Mouse (Mus musculus) midbrain, postnatal 0 days (tissue): ENCODE results near the gene Pnisr. TPM values are rescaled to one million over a fixed set of nuclear protein-coding genes. Genes with fewer than 3 reads are reported as not detected.

Experiments used
- ATAC-seq: fragments of 200-750 bp; cut with Nextera tagmentation; 2 replicates; pipeline ENCODE4 v1.8.0; 2017; ENCODE audit warnings: moderate number of reproducible peaks, mild to moderate bottlenecking, moderate TSS enrichment, moderate library complexity; ENCODE audit not compliant: low FRiP score
- DNase-seq: peaks from one replicate; pipeline ENCODE4 v3.0.0-alpha.2; 2015; ENCODE audit warnings: low spot score
- H3K27ac ChIP-seq: fragments of 300-500 bp; sonication (generic); 2 replicates; pipeline ENCODE4 v1.5.1; 2014; ENCODE audit warnings: low read depth, mild to moderate bottlenecking, low read length, mixed read lengths
- H3K27me3 ChIP-seq: fragments of 300-500 bp; sonication (generic); 2 replicates; pipeline ENCODE4 v1.6.1; 2014; ENCODE audit warnings: low read length, control low read depth, mixed read lengths; ENCODE audit not compliant: insufficient read depth
- H3K36me3 ChIP-seq: fragments of 300-500 bp; sonication (generic); 2 replicates; pipeline ENCODE4 v1.6.1; 2014; ENCODE audit warnings: low read length, control low read depth, mixed read lengths; ENCODE audit not compliant: insufficient read depth
- H3K4me1 ChIP-seq: fragments of 300-500 bp; sonication (generic); 2 replicates; pipeline ENCODE4 v1.6.1; 2014; ENCODE audit warnings: mild to moderate bottlenecking, control low read depth, antibody characterized with exemption, low read length, mixed read lengths; ENCODE audit not compliant: insufficient read depth
- H3K4me2 ChIP-seq: fragments of 300-500 bp; sonication (generic); 2 replicates; pipeline ENCODE4 v1.6.1; 2014; ENCODE audit warnings: low read depth, mild to moderate bottlenecking, low read length, mixed read lengths; ENCODE audit not compliant: poor library complexity, severe bottlenecking
- H3K4me3 ChIP-seq: fragments of 300-500 bp; sonication (generic); 2 replicates; pipeline ENCODE4 v1.5.1; 2014; ENCODE audit warnings: low read depth, mild to moderate bottlenecking, low read length, moderate library complexity
- H3K9ac ChIP-seq: fragments of 300-500 bp; sonication (generic); replicated peaks from 2 replicates; pipeline ENCODE4 v1.6.1; 2014; ENCODE audit warnings: mild to moderate bottlenecking, low read length, moderate library complexity, mixed read lengths; ENCODE audit not compliant: poor library complexity, severe bottlenecking
- H3K9me3 ChIP-seq: fragments of 300-500 bp; sonication (generic); 2 replicates; pipeline ENCODE4 v1.6.1; 2016; ENCODE audit warnings: low read length, control low read depth
- CTCF ChIP-seq: IDR thresholded peaks from 2 replicates; pipeline ENCODE4 v1.5.1; 2016; ENCODE audit warnings: antibody characterized with exemption, mild to moderate bottlenecking
- WGBS: fragments of 180-500 bp; shearing (Covaris S2); extraction: QIAGEN DNeasy Blood & Tissue Kit; methylation state at CpG from one replicate; pipeline ENCODE4 v1.1.7; 2014; 5-methylcytosine and 5-hydroxymethylcytosine counted together
- polyA plus RNA-seq: library from polyadenylated mRNA; unstranded; fragments of >200 nt; fragmentation: Nextera tagmentation; extraction: Ambion mirVana; gene quantifications from 2 replicates; pipeline ENCODE4 v1.2.1, GENCODE M21; 2015
- total RNA-seq: library from RNA; depleted of rRNA; stranded (reverse); fragments of >200 nt; gene quantifications from 2 replicates; pipeline ENCODE4 v1.2.3, GENCODE M21; 2014

The Pnisr gene
- total and polyA plus RNA-seq, 2 experiments from 2014 or later: 61.2 to 173 TPM

GRCm38 (mm10) chr4:21814029-21814428 is 33.4 kb upstream of the Pnisr start:
- no peaks in the 10 kb centered on the region for H3K4me1 ChIP-seq
- peaks cover 35% of the 10 kb centered on the region for H3K36me3 ChIP-seq
- no peak overlapping the region for H3K27ac ChIP-seq
- peak; percentile 84 for ATAC-seq
- H3K4me2 ChIP-seq: no peak overlapping the region
- H3K4me3 ChIP-seq: no peak overlapping the region
- no peaks in the 10 kb centered on the region for H3K9me3 ChIP-seq
- peak; percentile 96 for TF ChIP-seq CTCF
- no peaks in the 10 kb centered on the region for H3K27me3 ChIP-seq
- H3K9ac ChIP-seq: no peak overlapping the region
- DNase-seq: peak; percentile 89
- WGBS: 28% methylated on average over 2 of the region's 2 CpGs

- no peaks in the 10 kb centered on the region for H3K9me3 ChIP-seq
- no peak for DNase-seq
- H3K27me3 ChIP-seq: no peaks in the 10 kb centered on the region
- peaks cover 22% of the 10 kb centered on the region for H3K36me3 ChIP-seq
- no peaks in the 10 kb centered on the region for H3K4me1 ChIP-seq
- ATAC-seq: no peak
- H3K4me2 ChIP-seq: no peak overlapping the region
- no peak overlapping the region for H3K9ac ChIP-seq
- no peak for TF ChIP-seq CTCF
- H3K27ac ChIP-seq: no peak overlapping the region
- no peak overlapping the region for H3K4me3 ChIP-seq
- WGBS: 72% methylated on average over 2 of the region's 2 CpGs
These were observed 20.8 kb upstream of the Pnisr start for GRCm38 (mm10) chr4:21826616-21827015.

- WGBS: 98% methylated on average over 8 of the region's 8 CpGs
- no peak overlapping the region for H3K4me2 ChIP-seq
- ATAC-seq: no peak
These were observed 14.5 kb upstream of the Pnisr start for GRCm38 (mm10) chr4:21832844-21833243.

GRCm38 (mm10) chr4:21848287-21848630 is 876 bp downstream of the Pnisr start:
- 0% methylated on average over 24 of the region's 24 CpGs for WGBS
- Histone ChIP-seq H3K9me3 (no peaks in the 10 kb centered on the region), H3K36me3 (no peaks in the 10 kb centered on the region), H3K9ac (peak overlapping the region; percentile 91), H3K4me1 (0 out of 2 replicates have a peak, but pooled peaks cover 5% of the 10 kb centered on the region), H3K27ac (peak overlapping the region; percentile 100), H3K27me3 (no peaks in the 10 kb centered on the region), H3K4me2 (peak overlapping the region; percentile 49), H3K4me3 (peak overlapping the region; percentile 94)
- ATAC-seq (peak; percentile 89), DNase-seq (peak; percentile 95)
- TF ChIP-seq CTCF: no peak

More at GRCm38 (mm10) chr4:21832844-21833243, 14.5 kb upstream of the Pnisr start:
- Histone ChIP-seq H3K27ac (no peak overlapping the region), H3K9ac (no peak overlapping the region), H3K4me3 (no peak overlapping the region), H3K4me1 (no peaks in the 10 kb centered on the region), H3K27me3 (no peaks in the 10 kb centered on the region), H3K36me3 (peaks cover 10% of the 10 kb centered on the region), H3K9me3 (no peaks in the 10 kb centered on the region)
- TF ChIP-seq CTCF: no peak
- DNase-seq: no peak

GRCm38 (mm10) chr4:21857481-21857880 is 10.1 kb downstream of the Pnisr start:
- Histone ChIP-seq H3K4me3 (no peak overlapping the region), H3K36me3 (peaks cover 27% of the 10 kb centered on the region), H3K27me3 (no peaks in the 10 kb centered on the region), H3K4me1 (no peaks in the 10 kb centered on the region), H3K27ac (no peak overlapping the region), H3K9ac (no peak overlapping the region), H3K4me2 (no peak overlapping the region), H3K9me3 (no peaks in the 10 kb centered on the region)
- WGBS: 72% methylated on average over 1 of the region's 1 CpGs
- no peak for ATAC-seq
- no peak for TF ChIP-seq CTCF
- peak; percentile 7 for DNase-seq

- Histone ChIP-seq H3K4me1 (no peaks in the 10 kb centered on the region), H3K9me3 (no peaks in the 10 kb centered on the region), H3K9ac (no peak overlapping the region), H3K4me3 (no peak overlapping the region), H3K36me3 (peaks cover 48% of the 10 kb centered on the region), H3K27me3 (no peaks in the 10 kb centered on the region), H3K27ac (no peak overlapping the region), H3K4me2 (no peak overlapping the region)
- WGBS: 88% methylated on average over 1 of the region's 1 CpGs
- DNase-seq: no peak
- ATAC-seq: no peak
- TF ChIP-seq CTCF: no peak
These were observed 17.8 kb downstream of the Pnisr start for GRCm38 (mm10) chr4:21865226-21865625.
